Mouse (Mus musculus): Measurements from ENCODE around the gene Mertk. TPM values are rescaled to one million over a fixed set of nuclear protein-coding genes. Genes with fewer than 3 reads are reported as not detected.

The Mertk gene
- polyA plus RNA-seq, 1 experiment, result 6.1 TPM

- 83% methylated on average over 6 of the region's 6 CpGs for WGBS
- no peak for TF ChIP-seq CTCF (IDR thresholded peaks at IDR 0.05; ENCODE audit: borderline replicate concordance, insufficient read depth, low read depth, low read length)
- TF ChIP-seq POLR2A (IDR thresholded peaks at IDR 0.05; ENCODE audit: borderline replicate concordance, insufficient read depth, low read length), result no peak
- Histone ChIP-seq H3K4me3 (replicated peaks; ENCODE audit: insufficient read depth, low read depth, low read length) (no peak overlapping the region), H3K27ac (ENCODE audit: insufficient read depth, low read length) (no peak overlapping the region), H3K27me3 (ENCODE audit: control insufficient read depth, insufficient read depth, low read length) (no peaks in the 10 kb centered on the region), H3K4me1 (ENCODE audit: control insufficient read depth, insufficient read depth, low read length) (no peaks in the 10 kb centered on the region)
- no peak for DNase-seq
Observed at GRCm38 (mm10) chr2:128710609-128711008, 11.9 kb downstream of the Mertk start.

GRCm38 (mm10) chr2:128712940-128713339 is 14.2 kb downstream of the Mertk start:
- H3K27ac ChIP-seq (ENCODE audit: insufficient read depth, low read length), result no peak overlapping the region
- H3K4me3 ChIP-seq (replicated peaks; ENCODE audit: insufficient read depth, low read depth, low read length), result no peak overlapping the region
- H3K4me1 ChIP-seq (ENCODE audit: control insufficient read depth, insufficient read depth, low read length), result no peaks in the 10 kb centered on the region
- 85% methylated on average over 6 of the region's 6 CpGs for WGBS
- no peaks in the 10 kb centered on the region for H3K27me3 ChIP-seq (ENCODE audit: control insufficient read depth, insufficient read depth, low read length)
- DNase-seq, result no peak
- TF ChIP-seq CTCF (IDR thresholded peaks at IDR 0.05; ENCODE audit: borderline replicate concordance, insufficient read depth, low read depth, low read length), result no peak

GRCm38 (mm10) chr2:128713548-128714003 is 14.8 kb downstream of the Mertk start:
- TF ChIP-seq POLR2A (IDR thresholded peaks at IDR 0.05; ENCODE audit: borderline replicate concordance, insufficient read depth, low read length), result no peak
- TF ChIP-seq CTCF (IDR thresholded peaks at IDR 0.05; ENCODE audit: borderline replicate concordance, insufficient read depth, low read depth, low read length), result no peak
- peak in 1 of 2 experiments; percentile 8 for DNase-seq
- Histone ChIP-seq H3K4me3 (replicated peaks; ENCODE audit: insufficient read depth, low read depth, low read length) (no peak overlapping the region), H3K27me3 (ENCODE audit: control insufficient read depth, insufficient read depth, low read length) (no peaks in the 10 kb centered on the region), H3K27ac (ENCODE audit: insufficient read depth, low read length) (no peak overlapping the region), H3K4me1 (ENCODE audit: control insufficient read depth, insufficient read depth, low read length) (no peaks in the 10 kb centered on the region)
- WGBS, result 15% methylated on average over 5 of the region's 5 CpGs

- 44% methylated on average over 7 of the region's 7 CpGs for WGBS
- Histone ChIP-seq H3K4me3 (replicated peaks; ENCODE audit: insufficient read depth, low read depth, low read length) (no peak overlapping the region), H3K4me1 (ENCODE audit: control insufficient read depth, insufficient read depth, low read length) (no peaks in the 10 kb centered on the region), H3K27ac (ENCODE audit: insufficient read depth, low read length) (no peak overlapping the region), H3K27me3 (ENCODE audit: control insufficient read depth, insufficient read depth, low read length) (no peaks in the 10 kb centered on the region)
- no peak for TF ChIP-seq CTCF (IDR thresholded peaks at IDR 0.05; ENCODE audit: borderline replicate concordance, insufficient read depth, low read depth, low read length)
- DNase-seq, result no peak
Observed at GRCm38 (mm10) chr2:128714724-128715241, 16.0 kb downstream of the Mertk start.

- Histone ChIP-seq H3K4me1 (ENCODE audit: control insufficient read depth, insufficient read depth, low read length) (no peaks in the 10 kb centered on the region), H3K27ac (ENCODE audit: insufficient read depth, low read length) (no peak overlapping the region), H3K27me3 (ENCODE audit: control insufficient read depth, insufficient read depth, low read length) (no peaks in the 10 kb centered on the region), H3K4me3 (replicated peaks; ENCODE audit: insufficient read depth, low read depth, low read length) (no peak overlapping the region)
- TF ChIP-seq CTCF (IDR thresholded peaks at IDR 0.05; ENCODE audit: borderline replicate concordance, insufficient read depth, low read depth, low read length) (no peak), POLR2A (IDR thresholded peaks at IDR 0.05; ENCODE audit: borderline replicate concordance, insufficient read depth, low read length) (no peak)
- DNase-seq, result no peak
- 90% methylated on average over 1 of the region's 1 CpGs for WGBS
Observed at GRCm38 (mm10) chr2:128715979-128716378, 17.2 kb downstream of the Mertk start.

- no peaks in the 10 kb centered on the region for H3K27me3 ChIP-seq (ENCODE audit: control insufficient read depth, insufficient read depth, low read length)
- TF ChIP-seq POLR2A (IDR thresholded peaks at IDR 0.05; ENCODE audit: borderline replicate concordance, insufficient read depth, low read length) (no peak), CTCF (IDR thresholded peaks at IDR 0.05; ENCODE audit: borderline replicate concordance, insufficient read depth, low read depth, low read length) (no peak)
- WGBS, result 95% methylated on average over 2 of the region's 2 CpGs
- no peak overlapping the region for H3K27ac ChIP-seq (ENCODE audit: insufficient read depth, low read length)
- DNase-seq, result no peak
- no peak overlapping the region for H3K4me3 ChIP-seq (replicated peaks; ENCODE audit: insufficient read depth, low read depth, low read length)
- H3K4me1 ChIP-seq (ENCODE audit: control insufficient read depth, insufficient read depth, low read length), result no peaks in the 10 kb centered on the region
Observed at GRCm38 (mm10) chr2:128719380-128719779, 20.6 kb downstream of the Mertk start.

GRCm38 (mm10) chr2:128722106-128722710 is 23.5 kb downstream of the Mertk start:
- Histone ChIP-seq H3K27ac (ENCODE audit: insufficient read depth, low read length) (no peak overlapping the region), H3K27me3 (ENCODE audit: control insufficient read depth, insufficient read depth, low read length) (no peaks in the 10 kb centered on the region), H3K4me1 (ENCODE audit: control insufficient read depth, insufficient read depth, low read length) (no peaks in the 10 kb centered on the region), H3K4me3 (replicated peaks; ENCODE audit: insufficient read depth, low read depth, low read length) (no peak overlapping the region)
- TF ChIP-seq POLR2A (IDR thresholded peaks at IDR 0.05; ENCODE audit: borderline replicate concordance, insufficient read depth, low read length), result no peak
- TF ChIP-seq CTCF (IDR thresholded peaks at IDR 0.05; ENCODE audit: borderline replicate concordance, insufficient read depth, low read depth, low read length), result no peak
- no peak for DNase-seq
- WGBS, result 85% methylated on average over 5 of the region's 5 CpGs

- H3K4me3 ChIP-seq (replicated peaks; ENCODE audit: insufficient read depth, low read depth, low read length), result no peak overlapping the region
- H3K27me3 ChIP-seq (ENCODE audit: control insufficient read depth, insufficient read depth, low read length), result no peaks in the 10 kb centered on the region; the same call in 1 of the 2 replicates
- H3K4me1 ChIP-seq (ENCODE audit: control insufficient read depth, insufficient read depth, low read length), result no peaks in the 10 kb centered on the region
- WGBS, result 88% methylated on average over 5 of the region's 5 CpGs
- no peak overlapping the region for H3K27ac ChIP-seq (ENCODE audit: insufficient read depth, low read length)
- DNase-seq, result no peak
- TF ChIP-seq CTCF (IDR thresholded peaks at IDR 0.05; ENCODE audit: borderline replicate concordance, insufficient read depth, low read depth, low read length), result no peak
- TF ChIP-seq POLR2A (IDR thresholded peaks at IDR 0.05; ENCODE audit: borderline replicate concordance, insufficient read depth, low read length), result no peak
Observed at GRCm38 (mm10) chr2:128726067-128726466, 27.3 kb downstream of the Mertk start.
